Mouse (Mus musculus) spleen, embryonic (tissue): ENCODE data around the gene Top2b.

Experiments
- CTCF ChIA-PET: fragments of 350-600 bp; sonication (Branson Sonifier 250); formaldehyde crosslinking; loops from one replicate; lab custom pipeline; 2022; lab: Charles Lee

Gene Top2b

GRCm38 (mm10) chr14:16414163-16414562, 49.2 kb downstream of the Top2b start:
- CTCF ChIA-PET = no interaction called here

DNA sequence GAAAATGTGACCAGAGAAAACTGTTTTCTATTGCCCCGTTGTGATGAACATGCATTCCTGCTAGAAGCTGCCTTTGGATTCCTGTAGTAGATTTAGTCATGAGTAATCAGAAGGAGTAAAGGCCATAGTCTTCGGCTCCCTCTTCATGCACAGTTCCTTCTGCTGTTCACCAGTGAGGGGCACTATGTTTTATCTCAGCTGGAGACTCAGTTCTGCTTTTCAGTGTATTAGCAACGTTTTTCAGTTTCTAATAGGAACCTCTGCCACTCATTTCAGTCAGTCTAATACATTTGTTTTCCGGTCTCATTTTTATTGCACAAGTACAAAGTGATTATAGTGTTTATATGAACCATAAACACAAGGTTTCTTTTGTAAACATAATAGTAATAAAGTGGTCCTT, 62.6 kb downstream of the Top2b start:
- CTCF ChIA-PET = no interaction called here

DNA sequence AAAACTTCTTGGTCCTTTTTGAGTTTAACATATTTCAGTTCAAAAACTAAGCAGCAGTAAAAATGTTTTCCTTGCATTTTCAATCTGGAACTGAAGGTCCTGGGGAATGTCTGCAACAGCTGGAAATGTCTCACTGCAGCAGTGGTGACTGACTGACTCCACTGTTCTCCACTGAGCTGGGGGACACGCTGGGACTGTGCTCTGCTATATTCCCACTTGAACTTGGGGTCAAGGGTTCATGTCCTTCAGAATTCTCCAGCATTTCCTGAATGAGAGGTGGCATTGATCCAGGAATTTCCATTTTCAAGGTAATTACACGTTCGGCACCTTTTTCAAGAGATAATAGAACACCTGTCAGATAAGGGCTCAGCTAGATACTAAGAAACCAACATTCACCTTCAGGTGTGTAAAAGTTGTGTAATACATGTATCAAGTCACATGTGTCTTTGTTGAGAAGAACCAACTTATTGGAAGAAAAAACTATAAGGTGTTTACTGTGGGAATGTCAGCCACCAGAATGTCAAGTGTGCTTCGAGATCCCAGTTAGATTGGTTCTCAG, 67.0 kb downstream of the Top2b start:
- CTCF ChIA-PET = no interaction called here

DNA sequence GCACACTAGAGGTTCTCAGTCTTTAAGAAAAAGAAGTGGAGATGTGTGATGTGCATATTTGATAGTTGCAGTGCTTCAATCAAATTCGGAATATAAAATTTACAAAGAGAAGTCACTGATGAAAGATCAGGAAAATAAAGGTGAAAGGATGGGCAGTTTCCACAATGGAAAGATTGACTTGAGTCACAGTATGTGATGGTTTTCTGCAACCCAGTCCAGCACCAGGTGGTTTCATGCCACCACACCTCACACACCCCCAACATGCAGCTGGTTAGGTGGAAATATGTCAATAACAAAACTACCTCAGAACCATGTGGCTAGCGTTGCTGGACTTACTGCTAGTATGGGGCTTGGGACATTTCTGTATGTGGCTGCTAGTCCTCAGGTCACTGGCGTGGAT, 67.6 kb downstream of the Top2b start:
- CTCF ChIA-PET = no interaction called here

- CTCF ChIA-PET = no interaction called here
These were observed 68.2 kb downstream of the Top2b start for GRCm38 (mm10) chr14:16433206-16433605.

- CTCF ChIA-PET = no interaction called here
These were observed 69.6 kb downstream of the Top2b start for GRCm38 (mm10) chr14:16434396-16435171.

- CTCF ChIA-PET = no interaction called here
These were observed 72.4 kb downstream of the Top2b start for GRCm38 (mm10) chr14:16437386-16437785.

GRCm38 (mm10) chr14:16439385-16440126, 74.6 kb downstream of the Top2b start:
- CTCF ChIA-PET = interaction anchor here (0.7 kb wide), 1 partner anchor 59 kb away, joined by 4 read pairs; no protein-coding TSS in a partner anchor

DNA sequence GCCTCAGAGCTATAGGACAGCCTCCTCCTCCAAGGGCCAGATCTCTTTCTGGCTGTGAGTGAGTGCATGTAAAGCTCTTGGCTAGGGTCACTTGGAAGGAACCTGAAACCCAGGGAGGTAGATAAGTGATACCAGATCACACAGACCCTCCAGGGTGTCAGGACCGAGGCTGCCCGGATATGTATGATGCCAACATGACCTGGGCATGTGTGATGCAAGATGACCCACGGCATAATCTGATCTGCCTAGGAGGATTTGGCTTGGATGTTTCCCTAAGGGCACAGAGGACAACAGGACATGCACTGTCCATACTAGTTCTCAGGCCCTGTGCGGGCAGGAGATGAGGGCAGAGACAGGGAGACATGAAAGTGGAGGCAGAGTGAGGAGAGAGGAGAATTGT, 79.9 kb downstream of the Top2b start:
- CTCF ChIA-PET = no interaction called here

- CTCF ChIA-PET = no interaction called here
These were observed 82.6 kb downstream of the Top2b start for GRCm38 (mm10) chr14:16447587-16447986.

DNA sequence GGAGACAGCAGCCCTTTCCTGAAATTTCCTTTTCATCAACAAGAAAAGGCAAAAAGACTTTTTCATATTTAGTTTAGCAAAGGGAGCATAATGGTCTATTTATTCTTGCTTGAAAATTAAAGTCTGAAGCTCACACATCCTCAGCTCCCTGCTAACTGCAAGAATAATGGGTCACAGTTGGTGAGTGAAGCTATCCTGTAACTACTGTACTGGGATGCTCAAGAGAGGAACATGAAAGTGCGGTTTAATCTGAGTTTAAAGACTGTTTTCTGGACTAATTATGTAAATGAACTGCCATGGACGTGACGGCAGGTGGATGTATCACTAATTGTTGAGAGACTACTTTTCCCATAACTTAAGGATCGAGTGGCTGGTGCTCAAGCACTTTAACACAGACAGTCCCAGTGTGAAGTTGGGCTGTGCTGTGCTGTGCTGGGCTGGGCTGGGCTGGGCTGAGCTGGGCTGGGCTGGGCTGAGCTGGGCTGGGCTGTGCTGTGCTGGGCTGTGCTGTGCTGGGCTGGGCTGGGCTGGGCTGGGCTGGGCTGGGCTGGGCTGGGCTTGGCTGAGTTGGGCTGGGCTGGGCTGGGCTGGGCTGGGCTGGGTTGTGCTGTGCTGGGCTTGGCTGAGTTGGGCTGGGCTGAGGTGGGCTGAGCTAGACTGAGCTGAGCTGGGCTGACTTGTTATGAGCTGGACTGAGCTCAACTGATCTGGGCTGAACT, 83.4 kb downstream of the Top2b start:
- CTCF ChIA-PET = interaction anchor here (0.7 kb wide), 1 partner anchor 1244 kb away, joined by 3 read pairs; no protein-coding TSS in a partner anchor

- CTCF ChIA-PET = no interaction called here
These were observed 113.8 kb downstream of the Top2b start for GRCm38 (mm10) chr14:16478606-16479323.

- CTCF ChIA-PET = no interaction called here
These were observed 114.5 kb downstream of the Top2b start for GRCm38 (mm10) chr14:16479521-16479920.

- CTCF ChIA-PET = no interaction called here
These were observed 115.6 kb downstream of the Top2b start for GRCm38 (mm10) chr14:16480621-16481020.

- CTCF ChIA-PET = no interaction called here
These were observed 118.8 kb downstream of the Top2b start for GRCm38 (mm10) chr14:16483656-16484380.
